Mouse (Mus musculus) CD4-positive, CD25-positive, alpha-beta regulatory T cell, adult 4 months (primary cell): ENCODE data around the gene Cep128. TPM values are rescaled to one million over a fixed set of nuclear protein-coding genes. Genes with fewer than 3 reads are reported as not detected.
"Not testable (repeated sequence)": the region's sequence is repeated elsewhere in the genome, so short reads cannot be mapped to it uniquely, and the experiment has no call there.

ENCODE experiments used
- ATAC-seq: one replicate; pipeline ENCODE4 v1.8.0; 2017
- polyA plus RNA-seq, 2 experiments: library from polyadenylated mRNA; unstranded; fragments of 100-300 nt; shearing (Covaris generic); gene quantifications; one replicate each; pipeline ENCODE4 v1.2.1; 2017

The Cep128 gene
- polyA plus RNA-seq, 2 experiments from 2014 or later: 5.8 to 10.3 TPM

DNA sequence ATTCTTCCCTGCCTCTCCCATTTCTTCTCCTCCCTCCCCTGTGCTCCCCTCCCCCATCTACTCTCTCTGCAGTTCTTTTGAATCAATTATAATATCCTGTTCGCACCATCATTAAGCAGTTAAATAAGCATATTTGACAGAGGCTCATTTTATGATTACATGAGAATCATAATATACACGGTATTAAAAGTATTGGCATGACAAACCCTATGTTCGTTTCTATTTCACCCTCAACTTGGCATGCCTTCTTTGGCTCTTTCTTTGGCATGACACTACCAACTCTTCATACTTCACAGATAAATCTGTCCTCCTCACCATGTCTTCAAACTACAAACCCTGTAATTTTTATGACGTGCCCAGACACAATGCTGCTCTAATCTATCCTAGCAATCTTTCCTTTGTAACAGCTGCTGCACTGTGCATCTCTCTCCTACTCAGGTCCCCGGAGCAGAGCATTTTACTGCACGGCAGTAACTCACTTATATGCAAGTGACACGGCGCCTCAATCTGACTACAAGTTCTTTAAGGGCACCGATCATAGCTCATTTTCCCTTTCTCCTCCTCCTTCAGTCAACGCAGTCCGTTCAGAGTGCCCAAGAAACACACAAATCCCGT lies 324.4 kb downstream of the Cep128 start:
- no peak for ATAC-seq

DNA sequence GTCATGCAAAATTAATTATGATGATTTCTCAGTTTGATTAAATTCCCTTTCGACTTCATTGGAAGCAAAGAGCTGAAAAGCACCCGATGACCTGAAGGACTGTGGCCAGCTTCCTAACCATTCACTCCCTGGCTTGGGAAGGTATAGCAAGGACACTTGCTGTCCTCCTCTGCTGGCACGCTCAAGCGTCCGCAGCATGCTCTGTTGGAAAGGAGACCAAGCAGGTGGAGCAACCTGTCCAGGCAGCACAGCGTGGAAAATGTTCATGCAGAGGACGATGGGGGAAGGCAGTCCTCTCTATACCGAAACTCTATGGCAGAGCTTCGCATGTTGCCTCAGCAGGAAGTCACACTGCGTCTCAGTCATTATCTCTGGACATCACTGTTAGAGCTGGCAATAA lies 327.3 kb downstream of the Cep128 start:
- ATAC-seq: no peak

DNA sequence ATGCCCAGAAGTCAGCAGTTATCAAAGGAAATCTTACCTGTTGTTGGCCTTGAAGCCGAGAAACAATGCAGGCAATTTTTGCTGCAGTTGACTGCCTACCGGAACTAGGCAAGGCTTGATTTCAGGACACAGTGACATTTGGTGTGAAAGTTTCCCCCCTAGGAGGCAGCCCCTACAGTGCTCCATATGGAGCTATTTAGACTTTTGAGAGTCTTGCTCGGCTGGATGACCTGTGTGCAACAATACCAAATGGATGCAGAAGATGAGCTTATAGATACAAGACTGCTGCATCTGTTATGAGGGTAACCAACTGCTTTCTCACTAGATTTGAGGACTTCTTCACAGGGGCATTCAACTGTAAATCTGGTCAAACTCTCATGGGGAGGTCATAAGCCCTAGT lies 331.9 kb downstream of the Cep128 start:
- no peak for ATAC-seq

DNA sequence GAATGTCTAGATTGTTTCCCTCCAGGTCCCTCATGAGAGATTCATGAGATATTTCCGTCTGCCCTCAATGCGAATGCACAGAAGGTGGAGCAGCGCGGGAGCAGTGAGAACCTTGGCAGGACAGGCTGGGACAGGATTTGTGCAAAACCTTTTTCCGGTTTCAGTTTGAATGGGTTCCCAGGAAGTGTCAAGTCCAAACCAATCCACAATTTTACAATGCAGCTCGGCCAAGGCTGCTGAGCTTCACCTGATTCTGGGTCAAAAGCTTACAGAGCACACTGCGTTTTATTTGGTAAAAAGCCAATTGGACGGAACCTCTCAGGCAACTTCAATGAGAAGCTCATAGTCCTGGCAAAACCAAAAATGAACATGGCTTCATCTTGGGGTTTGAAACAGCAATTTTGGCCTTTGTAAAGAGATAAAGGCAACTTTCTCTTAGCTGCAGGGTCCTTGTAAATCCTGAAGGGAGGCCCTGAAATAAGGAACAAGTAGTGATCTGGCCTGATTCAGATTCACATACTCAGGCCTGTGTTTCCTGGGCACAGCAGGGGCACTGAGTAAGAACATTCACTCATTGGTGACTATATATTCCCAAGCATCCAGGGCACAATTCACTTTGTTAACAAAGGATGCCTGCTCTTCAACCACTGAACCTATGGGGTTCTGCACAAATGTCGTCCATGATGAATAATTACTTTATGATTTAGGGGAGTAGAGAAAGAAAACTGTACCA lies 333.4 kb downstream of the Cep128 start:
- no peak for ATAC-seq

DNA sequence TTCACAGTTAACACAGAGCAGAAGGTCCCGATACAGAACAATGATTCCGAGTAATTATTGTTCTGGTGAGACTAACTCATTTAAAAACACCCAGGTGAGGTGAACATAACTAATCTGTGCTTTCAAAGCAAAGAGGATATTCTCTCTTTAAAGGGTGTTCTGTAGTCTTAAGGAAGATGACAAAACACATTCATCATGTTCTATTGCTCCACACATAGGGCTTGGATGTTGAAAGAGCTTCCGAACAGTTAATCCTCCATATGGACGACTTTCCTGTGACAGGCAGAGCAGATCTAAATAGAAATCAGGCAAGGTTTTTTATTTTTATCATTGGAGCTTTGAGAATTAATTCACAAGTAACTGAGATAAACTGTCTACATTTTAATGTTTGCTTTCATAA lies 342.8 kb downstream of the Cep128 start:
- no peak for ATAC-seq

DNA sequence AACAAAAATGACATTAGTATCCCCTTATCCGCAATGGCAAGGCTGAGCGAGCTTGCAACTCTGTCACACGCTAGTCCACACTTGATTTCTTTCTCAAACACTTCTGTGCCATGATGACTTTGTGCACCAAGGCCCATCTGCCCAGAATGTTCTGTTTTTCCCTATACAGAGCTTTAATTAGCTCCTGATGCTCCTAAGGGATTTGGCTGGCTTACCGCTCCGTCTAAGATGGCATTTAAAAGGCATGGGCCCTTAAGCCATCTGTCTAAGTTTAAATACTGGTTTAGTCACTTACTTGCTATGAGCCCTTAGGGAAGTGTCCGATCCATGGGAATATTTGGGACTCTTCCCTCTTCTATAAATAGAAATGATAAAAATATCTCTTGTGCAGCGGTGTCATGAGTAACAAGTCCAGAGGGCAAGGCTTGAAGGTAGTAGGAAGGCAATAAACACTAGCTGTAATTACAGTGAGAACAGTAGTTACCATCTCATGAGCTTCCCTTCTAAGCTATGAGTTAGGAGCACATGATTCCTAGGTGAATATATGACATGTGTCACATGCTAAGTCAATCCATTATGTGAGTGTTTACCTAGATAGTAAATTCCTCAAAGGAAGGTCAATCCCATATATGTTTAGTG lies 343.8 kb downstream of the Cep128 start:
- no peak for ATAC-seq

DNA sequence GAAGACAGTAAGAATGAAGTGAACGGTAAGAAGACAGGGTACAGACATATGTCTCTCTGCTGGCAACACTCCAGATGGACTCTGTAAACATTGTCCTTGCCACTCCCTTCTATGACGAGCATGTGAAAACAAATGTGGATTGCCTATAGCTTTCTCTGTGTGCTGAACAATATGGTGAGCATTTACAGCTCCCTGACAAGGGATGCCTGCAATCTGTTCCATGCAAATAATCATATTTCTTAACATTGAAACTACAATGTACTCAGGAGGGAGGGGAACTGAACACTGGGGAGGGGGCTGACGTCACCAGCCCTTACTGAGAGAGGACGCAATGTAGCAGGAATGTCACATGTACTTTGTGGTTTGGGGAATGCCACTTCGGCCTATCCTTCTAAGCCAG lies 355.1 kb downstream of the Cep128 start:
- no peak for ATAC-seq

DNA sequence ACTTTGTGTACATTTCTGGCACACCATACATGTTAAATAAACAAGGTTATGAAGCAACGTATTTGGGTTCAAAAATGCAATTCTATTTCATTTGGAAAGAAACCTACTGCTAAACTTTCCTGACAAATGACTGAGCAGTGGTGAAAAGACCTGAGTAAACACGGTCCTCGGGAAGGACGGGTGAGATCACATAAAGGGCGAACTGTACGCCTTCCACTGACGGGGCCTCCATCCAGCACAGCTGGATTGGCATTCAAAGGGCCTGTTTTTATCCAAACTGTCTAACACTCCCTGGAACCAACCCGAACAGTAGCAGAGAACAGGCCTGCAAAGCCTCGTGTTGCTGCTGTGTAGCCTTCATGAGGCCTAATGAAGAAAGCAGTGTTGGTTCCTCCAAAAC lies 356.5 kb downstream of the Cep128 start:
- ATAC-seq: no peak

DNA sequence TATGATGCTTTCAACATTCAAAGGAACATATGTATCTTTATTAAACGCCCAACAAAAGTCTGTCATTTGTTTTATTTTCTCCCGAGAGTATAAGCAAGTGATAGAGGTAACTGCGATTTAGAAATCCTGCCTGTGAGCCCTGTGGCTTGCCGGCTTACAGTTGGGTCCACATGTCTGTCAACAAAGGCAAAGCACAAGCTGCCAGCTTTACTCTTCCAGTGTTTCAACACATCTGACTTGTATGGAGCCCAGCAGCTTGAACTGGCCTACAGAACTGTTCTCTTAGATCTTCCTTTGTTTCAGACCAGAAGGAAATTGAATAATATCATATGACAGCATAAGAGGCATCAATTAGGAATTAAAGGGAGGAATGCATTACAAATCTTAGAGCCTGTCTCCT lies 357.1 kb downstream of the Cep128 start:
- ATAC-seq: no peak

DNA sequence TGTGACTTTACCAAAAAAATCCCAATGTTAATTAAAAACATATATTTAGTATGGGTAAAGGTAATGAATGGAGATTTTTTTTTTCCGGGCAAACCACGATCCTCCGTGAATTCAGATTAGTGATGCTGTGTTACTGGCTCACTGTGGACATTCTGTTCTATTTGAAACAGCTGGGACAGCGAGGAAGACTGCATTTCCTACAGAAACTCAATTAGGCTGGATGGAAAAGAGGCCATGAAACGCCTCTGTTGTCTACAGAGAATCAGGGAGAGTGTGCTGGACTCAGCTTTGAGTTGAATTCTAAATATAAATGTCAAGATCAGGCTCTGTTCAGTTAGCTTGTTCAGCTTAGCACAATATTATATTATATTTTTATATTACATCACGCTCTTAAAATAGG lies 369.1 kb downstream of the Cep128 start:
- ATAC-seq: no peak

DNA sequence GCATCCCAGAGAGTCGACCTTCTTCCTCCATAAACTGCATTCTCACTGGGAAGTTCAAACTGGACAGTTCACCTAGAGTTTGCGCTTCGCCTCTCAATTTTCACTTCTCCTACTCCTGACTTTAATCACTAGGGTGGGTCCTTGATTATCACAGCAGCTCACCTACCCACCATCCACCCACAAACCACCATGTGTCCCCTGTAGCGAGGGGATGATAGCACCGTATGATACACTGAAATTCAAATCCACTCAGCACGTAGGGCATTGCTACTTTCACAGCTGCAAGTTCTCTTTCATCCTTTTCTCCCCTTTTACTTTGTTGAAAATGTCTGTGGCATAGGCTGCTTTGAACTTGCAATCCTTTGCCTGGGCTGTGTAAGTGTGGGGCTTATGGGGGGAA lies 371.2 kb downstream of the Cep128 start:
- no peak for ATAC-seq

DNA sequence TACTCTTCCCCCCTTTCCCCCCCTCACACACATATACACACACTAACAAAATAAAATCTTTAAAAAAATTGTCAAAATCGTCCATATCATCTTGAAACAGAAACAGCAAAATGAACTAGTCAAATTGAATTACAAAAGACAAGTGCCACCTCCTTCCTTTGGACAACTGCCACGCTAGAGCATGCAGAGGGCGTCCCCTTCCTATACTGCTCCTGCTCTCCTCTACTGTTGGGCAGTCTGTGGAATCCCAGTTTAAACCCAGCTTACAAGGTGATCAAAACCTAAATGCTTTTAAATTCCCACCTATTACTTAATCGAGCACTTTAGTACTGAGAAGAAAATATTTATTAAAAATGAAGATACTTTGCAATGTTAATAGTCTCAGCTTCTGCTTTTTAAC lies 372.0 kb downstream of the Cep128 start:
- no peak for ATAC-seq

DNA sequence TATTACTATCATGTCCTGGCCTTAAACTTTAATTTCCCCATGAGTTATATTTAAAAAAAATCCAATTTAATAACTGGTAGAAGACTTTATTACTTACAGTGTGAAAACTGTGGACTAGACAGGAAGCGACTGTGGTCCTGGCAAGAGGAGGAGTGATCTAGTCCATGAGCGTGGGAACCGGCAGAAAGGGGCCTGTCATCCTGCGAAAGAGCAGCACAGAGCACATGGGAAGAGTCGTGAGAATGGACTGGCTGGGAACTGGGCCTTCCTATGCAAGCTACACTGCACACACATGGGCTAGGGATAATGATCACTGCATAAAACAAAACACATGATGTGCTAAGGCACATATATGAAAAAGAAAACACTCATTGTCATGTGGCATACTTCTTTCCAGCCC lies 375.5 kb downstream of the Cep128 start:
- no peak for ATAC-seq

DNA sequence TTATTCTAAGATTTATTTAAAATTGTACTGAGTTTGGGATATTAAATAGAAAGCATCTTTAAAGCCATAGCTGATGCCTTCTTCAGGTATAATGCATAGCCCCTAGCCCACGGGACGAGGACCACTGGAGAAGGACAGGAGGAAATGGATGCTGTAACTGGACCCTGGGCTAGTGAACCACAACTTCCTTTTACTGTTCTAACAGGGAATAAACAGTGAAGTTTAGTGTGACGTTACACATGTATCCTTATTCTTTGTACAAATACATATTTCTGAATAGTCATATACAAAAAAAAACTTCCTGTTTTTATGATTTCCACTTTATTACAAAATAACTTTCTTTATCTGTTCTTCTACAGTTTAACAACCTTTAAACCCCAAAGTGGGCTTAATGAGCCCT lies 376.0 kb downstream of the Cep128 start:
- ATAC-seq: no peak

DNA sequence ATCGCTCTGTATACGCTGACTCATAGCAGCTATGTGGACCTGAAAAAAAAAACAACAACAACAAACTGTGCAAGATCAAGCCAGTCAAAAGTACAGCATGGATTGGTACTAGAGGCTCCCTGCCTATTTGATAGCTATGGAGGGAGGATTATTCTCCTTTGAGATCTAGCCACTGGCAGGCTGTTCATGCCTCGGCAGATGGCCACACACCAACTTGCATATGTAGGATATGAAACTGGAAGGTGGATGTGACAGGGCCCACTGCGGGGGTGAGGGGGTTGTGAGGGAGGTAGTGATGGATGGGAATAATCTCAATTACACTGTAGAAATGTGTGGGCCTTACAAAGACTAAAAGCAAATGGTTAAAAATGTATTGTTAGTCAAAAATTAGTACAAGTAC lies 386.7 kb downstream of the Cep128 start:
- no peak for ATAC-seq

DNA sequence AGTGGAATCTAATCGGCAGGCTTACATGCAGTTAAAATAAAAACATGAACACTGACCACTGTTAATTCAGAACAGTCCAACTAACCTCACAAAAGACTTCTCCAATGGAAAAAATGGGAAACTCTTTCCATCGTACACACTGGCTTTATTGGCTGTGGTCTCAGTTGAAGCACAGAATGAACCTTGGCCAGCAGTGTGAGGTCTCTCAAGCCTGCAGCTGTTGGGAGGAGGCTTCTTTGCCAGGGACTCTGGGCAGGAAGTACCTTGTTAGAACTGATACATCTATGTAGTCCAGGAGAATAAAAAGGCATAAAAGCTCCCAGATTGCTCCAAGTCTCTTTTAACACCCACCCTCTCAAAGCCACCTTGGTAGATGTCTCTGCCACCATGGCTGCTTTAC lies 390.9 kb downstream of the Cep128 start:
- no peak for ATAC-seq

DNA sequence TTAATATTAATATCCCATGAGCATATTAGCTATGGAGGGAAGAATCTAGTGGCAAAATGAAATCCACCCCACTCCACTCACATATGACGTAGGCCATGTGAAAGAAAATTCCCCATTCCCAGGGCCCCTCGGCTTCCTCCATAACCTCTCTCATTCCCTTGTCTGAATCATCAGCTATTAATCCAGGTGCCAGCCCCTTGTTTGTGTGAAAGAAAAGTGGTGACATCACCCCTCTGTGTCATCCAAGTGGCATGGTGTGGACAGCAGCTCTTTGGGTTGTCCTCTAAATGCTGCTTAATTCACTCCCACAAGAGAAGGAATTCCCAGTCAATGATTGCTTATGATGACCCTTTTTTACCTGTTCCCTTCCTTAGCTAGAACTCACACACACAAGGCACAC lies 396.4 kb downstream of the Cep128 start:
- no peak for ATAC-seq

DNA sequence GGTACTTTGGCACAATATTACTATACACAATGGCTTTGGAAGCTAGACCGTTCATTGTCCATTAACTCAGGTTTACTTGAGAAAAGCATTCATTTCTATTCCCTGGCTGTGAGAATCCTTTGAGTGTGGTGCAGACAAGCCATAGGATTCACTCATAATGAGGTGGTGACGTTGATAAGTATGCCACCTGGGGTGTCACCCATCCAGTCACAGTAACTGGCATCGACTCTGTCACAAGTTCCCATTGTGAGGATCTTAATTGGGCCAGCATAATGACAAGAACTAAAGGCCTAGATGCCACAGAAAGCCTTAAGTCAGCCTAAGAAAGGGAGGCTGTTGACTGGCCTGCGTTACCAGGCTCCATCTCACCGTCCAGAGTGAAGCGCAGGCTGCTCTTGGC lies 396.9 kb downstream of the Cep128 start:
- ATAC-seq: no peak

DNA sequence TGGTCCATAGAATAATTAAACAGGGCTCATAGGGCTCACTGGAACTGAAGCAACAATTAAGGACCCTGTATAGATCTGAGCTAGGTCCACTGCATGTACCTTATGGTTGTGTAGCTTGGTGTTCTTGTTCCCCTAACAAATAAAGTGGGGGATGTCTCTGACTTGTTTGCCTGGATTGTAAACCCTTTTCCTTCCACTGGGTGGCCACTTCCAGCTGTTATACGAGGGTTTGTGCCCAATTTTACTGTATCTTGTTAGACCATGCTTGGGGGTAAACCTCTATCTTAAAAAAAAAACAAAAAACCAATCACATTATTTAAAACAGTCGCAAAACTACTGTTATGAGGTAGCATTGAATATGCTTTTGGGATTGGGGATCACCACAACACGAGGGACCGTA lies 402.2 kb downstream of the Cep128 start:
- no peak for ATAC-seq

DNA sequence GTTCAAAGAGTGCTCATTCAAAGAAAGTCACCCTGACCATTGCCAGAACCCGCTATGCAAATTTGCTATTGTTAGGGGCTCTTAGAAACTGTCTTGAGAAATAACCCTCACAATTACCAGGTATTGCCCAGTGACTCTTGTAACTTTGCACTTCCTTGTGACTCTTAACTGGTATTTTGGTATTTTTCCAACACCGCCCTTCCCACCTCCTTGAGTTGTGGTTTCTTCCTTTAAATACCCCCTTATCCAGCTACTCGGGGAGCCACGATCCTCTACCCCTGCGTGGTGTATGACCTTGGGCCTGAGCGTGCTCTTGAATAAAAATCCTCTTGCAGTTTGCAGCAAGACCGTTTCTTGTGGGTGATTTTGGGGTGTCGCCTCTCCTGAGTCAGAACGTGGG lies 407.8 kb downstream of the Cep128 start:
- not testable (repeated sequence) for ATAC-seq

DNA sequence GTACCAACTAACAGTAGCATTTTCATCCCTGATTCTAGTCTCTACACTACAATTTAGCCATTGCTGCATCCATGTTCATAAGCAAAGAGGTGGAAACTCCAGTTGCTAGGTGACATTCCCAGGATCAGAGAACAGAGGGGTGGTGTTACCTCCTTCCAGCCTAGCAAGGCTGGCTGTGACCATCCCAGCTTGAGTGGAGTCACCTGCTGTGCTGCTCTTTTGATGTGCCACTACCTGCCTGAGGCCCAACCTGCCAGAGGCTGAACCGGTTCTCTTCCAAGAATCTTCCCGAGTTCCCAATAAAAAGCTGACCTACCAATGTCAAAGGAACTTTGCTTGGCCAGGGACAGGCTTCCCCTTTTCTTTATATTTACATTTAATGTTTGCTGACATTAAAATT lies 408.8 kb downstream of the Cep128 start:
- ATAC-seq: no peak

DNA sequence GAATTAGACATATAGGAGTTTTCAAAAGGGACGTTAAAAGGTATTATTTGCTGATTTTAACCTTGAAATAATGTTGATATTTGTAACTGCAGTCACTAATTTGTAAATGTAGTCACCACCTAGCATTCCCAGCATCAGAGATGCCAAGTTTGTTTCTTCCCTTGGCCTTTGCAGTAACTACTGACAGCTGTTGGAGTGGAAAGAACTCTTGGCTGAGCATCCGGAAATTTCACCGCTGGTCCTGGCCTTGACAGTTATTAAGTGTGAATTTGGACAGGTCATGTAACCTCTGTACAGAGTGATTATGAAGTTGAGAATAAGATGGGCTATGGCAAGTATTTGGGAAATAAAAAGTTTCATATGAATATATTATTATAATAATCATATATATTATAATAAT lies 413.1 kb downstream of the Cep128 start:
- ATAC-seq: no peak

DNA sequence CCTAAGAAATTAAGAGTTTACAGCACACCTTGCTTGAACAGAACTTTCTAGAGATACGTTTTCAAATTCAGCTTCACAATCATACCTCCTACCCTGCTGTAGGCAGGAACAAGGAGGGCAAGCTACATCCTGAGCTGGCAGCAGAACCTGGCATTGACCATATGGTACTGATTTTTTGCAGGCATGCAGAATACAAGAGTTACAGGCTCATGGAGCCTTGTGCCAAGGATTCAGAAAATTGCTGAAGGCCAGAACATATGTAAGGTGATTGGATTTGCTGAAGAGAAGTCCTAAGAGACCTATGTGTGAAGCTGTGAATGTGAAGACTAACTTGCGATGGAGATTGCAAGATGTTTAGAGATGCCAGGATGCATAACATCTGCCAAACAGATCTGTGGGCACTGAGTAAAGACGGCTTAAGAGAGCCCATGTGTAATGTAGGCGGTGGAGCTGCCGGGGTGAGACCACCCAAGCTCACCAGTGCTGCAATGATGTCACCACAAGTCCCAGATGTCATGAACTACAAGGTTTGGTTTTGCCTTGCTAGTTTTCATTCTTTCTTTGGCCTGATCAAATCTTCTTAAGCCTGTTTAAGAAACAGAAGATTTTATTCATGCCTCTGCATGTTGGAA lies 422.7 kb downstream of the Cep128 start:
- ATAC-seq: no peak
